Mouse (Mus musculus): ENCODE measurements at regions not wholly inside any gene's neighbourhood (a gene's known extent, or its start where the extent isn't known, plus 50 kb on each side); places are given as distances from the start of the nearest gene placed in this dataset.

DNA sequence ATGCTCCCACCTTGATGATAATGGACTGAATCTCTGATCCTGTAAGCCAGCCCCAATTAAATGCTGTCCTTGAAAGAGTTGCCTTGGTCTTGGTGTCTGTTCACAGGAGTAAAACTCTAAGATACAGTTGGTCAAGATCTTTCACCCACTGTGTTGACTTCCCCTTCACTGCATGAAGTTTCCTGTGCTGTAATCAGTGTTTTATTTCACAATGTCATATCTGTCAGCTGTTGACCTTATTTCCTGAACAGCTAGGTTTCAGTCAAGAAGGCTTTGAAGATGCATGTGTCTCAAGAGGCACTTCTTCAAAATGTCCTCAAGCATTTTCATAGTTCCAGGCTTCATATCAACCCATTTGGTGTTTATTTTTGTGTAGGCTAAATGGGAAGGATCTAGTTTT is 597.3 kb upstream of the Fam92a start:
- DNase-seq = no peak

GRCm38 (mm10) chr4:12766763-12767162 is 594.9 kb upstream of the Fam92a start:
- no peak for DNase-seq

DNA sequence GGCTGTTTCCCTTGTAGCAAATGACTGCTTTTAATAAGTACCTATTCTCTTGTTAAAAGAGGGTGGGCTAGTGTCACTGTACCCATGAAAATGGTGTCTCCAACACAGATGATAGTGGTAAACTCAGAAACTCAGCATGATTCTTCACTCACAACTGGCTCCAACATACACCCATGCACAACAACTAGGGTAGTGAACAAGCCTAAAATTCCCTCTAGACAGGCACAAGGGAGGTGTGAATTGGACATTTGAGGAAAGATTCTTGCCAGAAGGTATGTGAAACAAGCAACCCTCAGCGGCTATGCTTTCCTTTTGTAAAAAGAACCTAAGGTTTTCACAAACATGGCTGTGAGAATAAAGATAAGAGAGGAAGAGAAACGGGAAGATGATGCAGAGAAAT is 579.0 kb upstream of the Fam92a start:
- no peak for DNase-seq

DNA sequence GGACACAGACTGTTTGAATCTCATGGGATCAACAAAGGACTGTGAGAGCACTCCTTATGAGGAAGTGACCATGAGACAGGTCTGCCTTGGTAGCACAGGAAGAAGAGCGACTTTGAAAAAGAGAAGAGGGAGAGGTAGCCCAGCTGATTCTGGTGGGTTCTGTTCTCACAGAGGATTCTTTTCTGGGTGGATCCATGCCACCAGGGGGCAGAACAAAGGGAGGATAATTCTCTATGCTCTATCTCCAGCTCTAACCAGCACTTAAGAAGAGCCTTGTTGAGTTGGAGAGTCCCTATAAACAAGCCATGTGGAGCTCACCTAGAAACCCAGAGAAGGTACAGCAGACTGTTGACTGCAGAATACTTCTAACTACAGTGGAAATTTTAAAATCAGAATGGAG is 578.1 kb upstream of the Fam92a start:
- no peak for DNase-seq

GRCm38 (mm10) chr4:12743714-12744327 is 572.0 kb upstream of the Fam92a start:
- DNase-seq = no peak

- no peak for DNase-seq
Measured at GRCm38 (mm10) chr4:12736411-12736810, 564.6 kb upstream of the Fam92a start.

DNA sequence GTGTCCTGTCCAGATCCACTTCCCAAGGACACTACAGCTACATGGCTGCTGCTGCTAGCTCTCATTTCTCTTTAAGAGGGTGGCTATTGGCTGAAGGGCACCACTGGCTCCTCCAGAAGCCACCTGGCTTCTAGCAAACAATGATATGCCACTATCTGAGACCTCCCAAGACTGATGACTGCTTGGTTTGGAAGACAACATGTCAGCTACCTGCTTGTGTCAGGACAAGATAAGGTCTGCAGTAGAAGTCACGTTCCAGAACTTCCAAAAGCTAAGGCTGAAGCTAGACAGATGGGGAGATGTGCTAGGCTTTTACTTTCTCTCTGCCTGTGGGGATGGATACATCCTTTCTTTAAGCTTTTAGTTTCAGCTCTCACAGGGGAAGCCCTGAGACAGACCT is 528.4 kb upstream of the Fam92a start:
- no peak for DNase-seq

DNA sequence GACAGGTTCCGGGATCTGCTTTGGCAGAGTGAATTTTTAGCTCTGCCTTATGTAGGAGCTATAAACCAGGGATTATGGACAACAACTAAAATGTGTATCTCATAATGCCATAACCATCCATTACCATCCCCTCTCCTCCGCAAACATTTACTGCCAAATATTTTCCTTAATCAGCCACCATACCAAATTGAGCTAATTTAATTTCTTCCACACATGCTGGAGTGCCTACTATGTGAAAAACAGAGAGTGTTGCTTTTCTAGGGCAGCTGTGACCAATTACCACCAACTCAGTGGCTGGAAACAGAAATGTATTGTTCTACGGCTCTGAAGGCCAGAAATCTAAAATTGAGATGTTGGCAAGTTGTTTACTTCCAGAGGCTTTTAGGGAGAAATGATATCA is 506.0 kb upstream of the Fam92a start:
- no peak for DNase-seq

- no peak for DNase-seq
Measured at GRCm38 (mm10) chr4:12671399-12671798, 499.6 kb upstream of the Fam92a start.

GRCm38 (mm10) chr4:12663176-12663575 is 491.4 kb upstream of the Fam92a start:
- no peak for DNase-seq

- DNase-seq = no peak
Measured at GRCm38 (mm10) chr4:12662683-12663082, 490.9 kb upstream of the Fam92a start.

DNA sequence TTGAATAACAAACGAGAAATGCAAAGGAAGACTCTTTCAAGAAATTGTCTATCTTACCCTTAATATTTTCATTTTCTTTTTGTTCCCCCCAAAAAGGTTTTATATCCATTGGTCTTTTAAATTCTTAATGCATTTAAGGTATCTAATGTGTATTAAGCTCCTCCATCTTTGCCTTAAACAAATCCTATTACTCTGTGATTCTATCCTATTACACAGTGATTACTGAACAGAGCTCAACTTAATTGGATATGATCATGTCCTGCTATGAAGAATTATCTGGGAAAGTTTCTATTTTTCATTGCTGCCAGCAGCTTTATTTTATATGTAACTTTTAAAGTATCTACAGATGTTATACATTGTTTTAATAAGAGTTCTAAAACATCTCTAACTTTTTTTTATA is 487.3 kb upstream of the Fam92a start:
- DNase-seq = no peak

- no peak for DNase-seq
Measured at GRCm38 (mm10) chr4:12658594-12658993, 486.8 kb upstream of the Fam92a start.

DNA sequence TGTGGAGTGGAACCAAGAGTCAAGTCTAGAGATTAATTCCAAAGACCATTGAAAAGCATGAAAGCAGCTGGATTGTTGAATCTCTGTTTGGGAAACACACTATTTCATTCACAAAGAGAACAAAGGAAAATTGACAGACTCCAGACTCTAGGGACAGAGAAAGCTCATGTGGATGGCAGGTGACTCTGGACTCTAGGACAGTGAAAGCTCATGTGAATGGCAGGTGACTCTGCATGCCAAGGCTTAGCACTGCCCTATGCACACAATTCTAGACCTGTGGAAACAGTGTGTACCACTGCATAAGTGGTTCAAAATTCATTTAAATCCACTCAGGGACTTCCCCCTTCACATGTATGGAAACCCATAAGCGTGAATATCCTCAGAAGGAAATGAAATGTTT is 486.0 kb upstream of the Fam92a start:
- no peak for DNase-seq

- DNase-seq = no peak
Measured at GRCm38 (mm10) chr4:12656924-12657603, 485.2 kb upstream of the Fam92a start.

DNA sequence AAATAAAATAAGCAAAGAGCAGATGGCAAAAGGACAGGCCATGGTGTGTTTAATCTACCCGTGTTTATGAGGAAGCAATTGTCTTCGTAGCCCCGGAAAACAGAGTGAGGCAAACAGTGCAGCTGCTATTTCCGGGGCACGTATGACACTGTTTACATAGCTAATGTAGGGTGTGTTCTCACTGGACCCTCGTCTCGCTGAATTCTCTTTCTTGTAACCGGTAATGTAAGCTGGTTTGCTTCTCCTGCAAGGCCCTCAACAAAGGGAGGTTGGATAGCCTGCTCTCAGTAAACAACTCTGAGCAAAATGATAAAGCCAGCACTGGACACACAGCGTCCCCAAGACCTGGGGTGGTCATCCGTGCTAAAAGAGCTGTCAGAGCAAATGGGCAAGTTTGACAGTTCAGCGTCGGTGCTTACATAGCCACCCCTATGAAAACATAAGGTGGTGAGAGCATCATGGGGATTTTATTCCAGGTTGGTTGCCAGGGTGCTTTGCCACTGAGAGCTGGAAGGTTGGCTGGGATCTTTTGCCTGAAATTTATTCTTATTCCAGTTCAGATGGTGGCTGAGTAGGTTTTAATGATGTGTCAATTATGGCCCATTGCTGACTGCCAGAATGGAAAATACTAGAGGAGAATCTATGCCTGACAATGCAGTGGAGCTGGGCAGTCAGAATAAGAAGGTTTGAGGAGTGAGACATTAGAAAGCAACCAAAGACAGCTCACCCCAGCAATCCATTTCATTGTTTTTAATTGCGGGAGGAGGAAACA is 483.8 kb upstream of the Fam92a start:
- no peak for DNase-seq

GRCm38 (mm10) chr4:12654568-12655456 is 483.0 kb upstream of the Fam92a start:
- DNase-seq = no peak

- no peak for DNase-seq
Measured at GRCm38 (mm10) chr4:12647732-12648131, 475.9 kb upstream of the Fam92a start.

DNA sequence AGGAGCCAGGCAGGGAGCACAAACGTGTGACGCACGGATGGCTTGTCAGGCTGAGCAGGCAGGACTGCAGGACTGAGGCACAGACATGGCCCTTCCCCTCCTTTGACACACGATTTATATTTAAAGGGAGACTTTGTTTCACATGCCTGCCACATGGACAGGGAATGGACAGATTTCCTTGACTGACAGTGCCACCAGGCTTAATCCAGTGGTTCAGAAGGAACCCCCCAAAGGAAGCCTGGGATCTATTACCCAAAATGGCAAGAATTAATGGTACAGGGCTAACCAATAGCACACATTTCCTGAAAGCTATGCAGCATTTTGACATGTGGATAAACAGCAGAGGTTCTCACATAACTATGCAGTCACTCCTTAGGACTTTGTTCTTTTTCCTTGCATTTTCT is 470.7 kb upstream of the Fam92a start:
- no peak for DNase-seq

DNA sequence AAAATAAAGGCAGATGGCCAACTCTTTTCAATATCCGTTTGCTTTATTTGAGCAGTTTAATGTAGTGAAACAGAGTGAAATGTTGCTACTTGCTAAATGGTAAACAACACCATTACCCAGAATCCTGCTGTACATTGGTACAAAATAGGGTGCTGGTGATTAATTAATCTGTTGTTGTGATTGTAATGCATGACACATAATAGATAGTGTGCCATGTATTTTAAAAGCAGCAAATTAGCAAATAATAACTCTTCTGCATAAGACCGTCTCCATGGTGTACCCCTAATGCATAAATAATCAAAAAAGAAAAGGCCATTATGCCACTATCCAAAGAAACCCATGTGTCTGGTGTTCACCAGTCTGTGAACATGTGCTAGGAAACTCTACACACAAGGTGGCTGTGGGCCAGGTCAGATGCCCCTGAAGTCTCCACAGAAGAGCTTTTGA is 457.6 kb upstream of the Fam92a start:
- DNase-seq = no peak

DNA sequence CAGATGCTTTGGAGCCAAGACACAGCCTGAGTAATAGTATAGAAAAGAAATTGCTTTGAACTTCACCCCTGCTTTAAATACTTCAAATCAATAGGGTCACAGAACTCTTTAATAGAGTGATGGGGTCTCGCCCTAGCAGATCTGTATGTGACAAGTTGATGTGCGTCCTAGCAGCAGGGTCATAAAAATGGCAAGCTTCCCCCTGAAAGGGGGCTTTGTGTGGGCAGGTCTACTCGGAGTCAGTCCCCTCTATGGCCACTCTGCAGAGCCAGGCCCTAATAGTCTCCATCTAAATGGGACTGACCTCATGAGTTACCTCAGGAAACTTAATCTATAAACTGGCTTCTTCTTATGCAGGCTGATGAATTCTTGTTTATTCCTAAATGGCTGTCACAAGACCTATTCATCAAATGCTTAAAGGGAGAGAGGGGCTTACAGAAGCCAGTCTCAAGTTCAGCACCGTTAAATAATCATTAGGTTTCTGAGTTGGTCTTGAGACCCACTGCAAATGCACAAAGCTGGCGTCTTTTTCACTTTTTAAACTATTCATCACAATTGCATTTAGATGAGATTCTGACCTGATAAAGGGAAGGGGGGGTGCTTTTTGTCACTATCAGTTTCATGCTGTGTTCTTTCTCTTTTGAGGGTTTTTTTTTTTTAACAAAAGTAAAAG is 457.0 kb upstream of the Fam92a start:
- DNase-seq = no peak

DNA sequence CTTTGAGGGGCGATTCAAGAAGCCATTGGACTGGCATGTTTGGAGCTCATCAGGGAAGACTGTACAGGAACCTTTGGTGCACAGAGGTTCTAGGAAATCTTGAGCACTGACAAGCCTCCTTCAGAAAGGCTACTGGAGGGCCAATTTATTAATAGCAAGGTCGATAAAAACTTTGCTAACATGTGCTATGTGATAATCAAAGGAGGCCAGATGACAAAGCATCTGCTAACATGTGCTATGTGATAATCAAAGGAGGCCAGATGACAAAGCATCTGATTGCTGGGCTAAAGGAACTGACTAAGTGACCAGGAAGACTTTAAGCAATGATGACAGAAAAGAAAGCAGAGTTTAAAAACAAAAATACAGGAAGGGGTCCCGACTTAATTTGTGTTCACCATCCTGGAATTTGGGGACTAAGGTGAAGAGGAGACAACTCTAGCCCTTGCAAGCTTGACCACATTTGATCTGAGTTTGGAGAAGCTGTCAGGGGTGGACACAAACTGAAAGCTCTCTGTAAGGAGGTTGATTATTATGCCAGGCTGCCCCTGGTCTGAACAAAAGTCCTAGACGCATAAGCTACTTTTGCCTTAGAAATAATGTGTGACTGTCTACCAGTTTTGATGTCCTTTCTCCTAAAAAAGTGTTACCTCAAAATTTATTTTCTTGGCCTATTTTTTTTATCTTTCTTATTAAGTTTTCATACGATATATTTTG is 455.5 kb upstream of the Fam92a start:
- no peak for DNase-seq
